In genomic region chr4:111901473-111901872, GRCm38 (mm10) we compare ENCODE assay signal across 30 mouse cellular contexts. TPM values are rescaled to one million over a fixed set of nuclear protein-coding genes. Genes with fewer than 3 reads are reported as not detected.
"Had no signal": no experiment of that assay in that cellular context is flagged by ENCODE, and none has a peak within 500 bp of the region (broad histone marks: within the 10 kb centered on the region; RNA-seq: fewer than 3 reads in every experiment).

No protein-coding gene starts in this region.

- H3K4me3 ChIP-seq: layer of hippocampus, adult 2 months; left cerebral cortex, adult 2 months; liver, embryonic 13.5 days; megakaryocyte, embryonic 14.5 days; midbrain, embryonic 10.5 days; midbrain, embryonic 13.5 days; myocyte; neural tube, embryonic 13.5 days had no signal

- H3K27me3 ChIP-seq: liver, embryonic 13.5 days; megakaryocyte, embryonic 14.5 days; midbrain, embryonic 13.5 days; neural tube, embryonic 13.5 days had no signal

- H3K36me3 ChIP-seq: liver, embryonic 13.5 days; midbrain, embryonic 10.5 days; midbrain, embryonic 13.5 days; neural tube, embryonic 13.5 days had no signal

- H3K4me1 ChIP-seq: liver, embryonic 13.5 days; midbrain, embryonic 10.5 days; midbrain, embryonic 13.5 days; neural tube, embryonic 13.5 days had no signal

- H3K9ac ChIP-seq: liver, embryonic 13.5 days; midbrain, embryonic 13.5 days; neural tube, embryonic 13.5 days had no signal

- H3K4me2 ChIP-seq: liver, embryonic 13.5 days; midbrain, embryonic 13.5 days; neural tube, embryonic 13.5 days had no signal

- H3K9me3 ChIP-seq: liver, embryonic 13.5 days; megakaryocyte, embryonic 14.5 days; midbrain, embryonic 10.5 days; midbrain, embryonic 13.5 days; neural tube, embryonic 13.5 days had no signal

- DNase-seq: kidney, adult 18-20 months; kidney, adult 9 months; kidney, postnatal 14 days; kidney, postnatal 4 days; layer of hippocampus, adult 9-11 months; layer of hippocampus, postnatal 36 days; liver, embryonic 13.5 days; lung, adult 2 months; lung, postnatal 14 days; retina, postnatal 1 day; right cerebral cortex, postnatal 25 days; thymus, postnatal 25 days had no signal

- ATAC-seq: midbrain, embryonic 13.5 days; midbrain, embryonic 16.5 days had no signal

- H3K27ac ChIP-seq: layer of hippocampus, adult 2 months; liver, embryonic 13.5 days; midbrain, embryonic 10.5 days; midbrain, embryonic 13.5 days; neural tube, embryonic 13.5 days had no signal

RNA-seq across cellular contexts. Expression of gene Slc5a9, which starts 1.2 kb away (rescaled TPM):
- total RNA-seq: layer of hippocampus, adult 2 months; layer of hippocampus, postnatal 36 days; left cerebral cortex, adult 2 months; left cerebral cortex, postnatal 10 days; left cerebral cortex, postnatal 36 days; liver, adult 2 months; monocyte, adult 5-6 weeks; neutrophil, adult 5-6 weeks had no signal
- polyA plus RNA-seq: liver, adult 2 months; liver, embryonic 13.5 days; midbrain, embryonic 10.5 days; midbrain, embryonic 13.5 days; midbrain, embryonic 16.5 days; myocyte had no signal

RNA-seq across cellular contexts. Expression of gene Skint8, which starts 17.7 kb away (rescaled TPM):
- total RNA-seq: layer of hippocampus, adult 2 months; layer of hippocampus, postnatal 36 days; left cerebral cortex, postnatal 10 days; liver, adult 2 months; monocyte, adult 5-6 weeks; neutrophil, adult 5-6 weeks had no signal
- polyA plus RNA-seq: kidney, embryonic 16.5 days; limb, embryonic 11.5 days; liver, adult 2 months; liver, embryonic 13.5 days; liver, embryonic 16.5 days; lung, embryonic 16.5 days; midbrain, embryonic 10.5 days; midbrain, embryonic 13.5 days; midbrain, embryonic 16.5 days; myocyte; neural tube, embryonic 13.5 days; spleen, adult 2 months had no signal
